Mouse (Mus musculus) left cerebral cortex, postnatal 10 days (tissue): ENCODE measurements around the gene Fndc3b. TPM values are rescaled to one million over a fixed set of nuclear protein-coding genes. Genes with fewer than 3 reads are reported as not detected.
"Not testable (repeated sequence)": the region's sequence is repeated elsewhere in the genome, so short reads cannot be mapped to it uniquely, and the experiment has no call there.

Experiments
- DNase-seq, 2 experiments: peaks; one replicate each; pipeline ENCODE4 v3.0.0; 2021 to 2022; ENCODE audit warnings: low spot score in 2 of 2, mixed read lengths in 1 of 2; ENCODE audit errors: extremely low spot score in 1 of 2
- intact Hi-C: fragments of 180-260 bp; cut with DNase I; formaldehyde crosslinking; loops from one replicate; pipeline ENCODE4 v1.15.1; 2025
- total RNA-seq, 2 experiments: library from RNA; stranded (reverse); gene quantifications; 2 replicates each; pipeline ENCODE4 v1.2.3; 2021

Gene Fndc3b
- total RNA-seq, 2 experiments from 2014 or later: 22.9 to 25.7 TPM

DNA sequence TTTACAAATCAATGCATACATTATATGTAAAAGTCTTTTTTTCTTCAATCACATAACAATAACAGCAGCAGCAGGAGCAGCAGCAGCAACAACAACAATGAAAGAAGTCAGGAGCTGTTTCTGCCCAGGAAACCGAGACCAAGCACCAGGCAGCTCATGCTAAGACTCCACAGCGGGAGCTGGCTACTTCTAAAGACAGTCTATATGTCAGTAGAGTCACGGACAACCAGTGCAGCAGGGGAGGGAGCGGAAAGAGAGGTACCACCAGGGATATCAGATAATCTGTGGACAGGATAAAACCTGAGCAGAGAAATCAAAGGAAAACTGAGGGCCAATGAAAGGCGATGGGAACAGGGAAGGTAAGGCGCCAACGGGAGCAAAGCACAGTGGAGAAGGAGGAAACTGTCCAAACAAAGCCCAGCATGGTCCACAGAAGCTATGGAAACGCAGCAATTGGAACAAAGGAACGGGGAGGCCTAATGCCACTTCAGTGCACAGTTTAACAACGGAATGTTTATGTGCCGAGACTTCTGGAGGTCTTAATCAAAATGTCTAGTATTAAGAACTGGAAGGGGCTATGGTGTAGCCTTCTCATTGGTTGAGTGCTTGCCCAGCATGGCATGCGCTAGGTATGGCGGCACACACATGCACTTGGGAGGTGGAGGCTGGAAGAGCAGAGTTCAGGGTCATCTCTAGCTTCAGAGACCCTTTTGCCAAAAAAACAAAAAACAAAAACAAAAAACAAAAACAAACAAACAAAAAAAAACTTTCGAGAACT, 215.6 kb downstream of the Fndc3b start:
- DNase-seq: no peak
- intact Hi-C loops: no loop called here

- no peak for DNase-seq
- intact Hi-C loops: no loop called here
These were observed 216.4 kb downstream of the Fndc3b start for GRCm38 (mm10) chr3:27494698-27495097.

GRCm38 (mm10) chr3:27494066-27494465, 217.0 kb downstream of the Fndc3b start:
- DNase-seq: no peak
- intact Hi-C loops: no loop called here

DNA sequence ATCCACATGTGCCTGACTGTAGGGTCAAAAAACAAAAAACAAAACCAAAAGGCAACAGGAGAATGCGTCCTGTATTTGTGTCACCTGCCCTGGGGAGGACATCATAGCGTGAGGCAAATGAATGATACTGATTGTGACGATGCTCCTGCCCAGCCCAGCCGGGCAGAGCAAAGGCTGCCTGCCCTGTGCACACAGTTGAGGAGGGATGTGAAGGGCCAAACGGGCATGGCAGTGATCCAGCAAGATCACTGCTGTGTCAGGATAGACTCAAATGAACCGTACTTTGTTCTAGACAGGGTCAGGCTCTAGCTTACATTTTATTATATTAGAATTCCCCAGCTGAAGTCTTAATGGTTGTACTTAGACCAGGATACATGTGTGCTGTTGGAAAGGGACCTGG, 219.3 kb downstream of the Fndc3b start:
- intact Hi-C loops: no loop called here
- DNase-seq: no peak

- DNase-seq: no peak
- intact Hi-C loops: no loop called here
These were observed 219.7 kb downstream of the Fndc3b start for GRCm38 (mm10) chr3:27491367-27491766.

DNA sequence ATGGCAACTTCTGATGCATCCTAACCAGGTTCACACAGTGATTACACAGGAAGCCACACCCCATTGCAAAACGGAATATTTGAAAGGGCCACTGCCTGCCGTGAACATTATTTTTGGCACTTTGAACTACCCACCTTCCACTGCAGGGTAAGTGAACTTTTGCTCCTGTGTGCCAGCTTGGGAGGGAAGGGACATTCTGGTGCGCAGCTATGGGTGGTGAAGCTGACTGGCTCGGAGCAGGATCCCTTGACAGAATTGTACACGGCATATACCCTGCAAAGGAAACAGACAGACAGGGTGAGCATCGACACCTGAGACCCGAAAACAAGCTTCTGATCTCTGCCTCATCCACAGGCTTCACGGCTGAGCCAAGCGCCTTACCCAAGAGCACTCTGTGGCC, 220.2 kb downstream of the Fndc3b start:
- DNase-seq: no peak
- intact Hi-C loops: no loop called here

GRCm38 (mm10) chr3:27489550-27489949, 221.6 kb downstream of the Fndc3b start:
- intact Hi-C loops: no loop called here

DNA sequence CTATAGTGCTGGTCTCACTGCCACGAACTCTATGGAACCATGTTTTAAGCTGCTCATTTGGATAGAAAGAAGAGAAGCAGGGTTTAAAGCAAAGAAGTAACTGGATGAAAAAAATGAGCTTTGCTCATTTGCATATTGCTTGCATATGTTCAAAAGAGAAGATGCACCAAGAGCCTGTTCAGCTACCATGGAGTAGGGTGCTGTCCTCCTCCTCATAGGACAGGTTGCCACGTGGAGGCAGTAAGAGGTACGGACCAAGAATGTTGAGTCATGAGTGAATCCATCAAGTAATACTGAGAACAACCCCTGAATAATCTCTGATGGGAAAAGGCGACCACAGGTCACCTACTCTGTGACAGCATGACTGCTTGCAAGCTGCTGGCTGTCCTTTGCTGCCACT, 226.0 kb downstream of the Fndc3b start:
- no peak for DNase-seq
- intact Hi-C loops: no loop called here

More at GRCm38 (mm10) chr3:27489550-27489949, 221.6 kb downstream of the Fndc3b start:
- no peak for DNase-seq

DNA sequence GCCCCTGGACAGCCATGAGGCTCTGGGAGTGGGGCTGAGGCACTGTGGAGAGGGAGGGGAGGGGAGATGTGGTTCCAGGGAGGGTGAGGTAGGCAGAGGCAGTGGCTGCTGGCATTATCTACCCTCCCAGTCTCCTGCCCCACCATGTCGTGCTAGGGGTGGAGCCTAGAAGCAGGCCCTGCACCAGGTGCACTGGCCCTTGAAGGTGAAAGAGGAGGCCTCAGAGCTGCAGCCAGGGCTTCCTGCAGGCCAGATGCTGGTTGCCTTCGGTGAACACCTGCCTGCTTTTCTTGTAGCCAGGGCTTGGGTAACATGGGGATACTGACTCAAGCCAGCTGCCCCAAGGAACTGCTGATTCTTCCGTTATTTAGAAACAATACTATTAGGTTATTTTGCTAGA, 226.4 kb downstream of the Fndc3b start:
- intact Hi-C loops: no loop called here

DNA sequence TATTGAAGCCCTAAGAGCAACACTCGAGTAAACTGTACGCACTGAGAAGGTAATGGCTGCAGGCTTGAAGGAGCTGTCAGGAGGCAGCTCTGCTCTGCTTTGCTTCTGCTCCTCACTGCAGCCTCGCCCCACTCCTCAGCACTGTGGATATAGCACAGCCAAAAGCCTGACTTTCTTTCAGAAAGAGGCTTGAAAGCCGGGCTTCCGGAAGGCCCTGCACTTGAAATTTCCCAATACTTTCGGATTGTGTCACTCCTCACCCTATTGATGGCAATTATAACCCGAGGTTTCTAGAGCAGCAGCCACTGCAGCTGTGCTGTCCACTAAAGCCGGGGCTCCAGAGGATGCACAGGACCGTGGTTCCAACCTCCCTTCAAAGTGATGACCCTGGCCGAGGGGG, 227.3 kb downstream of the Fndc3b start:
- intact Hi-C loops: no loop called here
- DNase-seq: no peak

More for the DNA sequence above, 226.4 kb downstream of the Fndc3b start:
- no peak for DNase-seq

- DNase-seq: no peak
- intact Hi-C loops: no loop called here
These were observed 227.8 kb downstream of the Fndc3b start for GRCm38 (mm10) chr3:27483321-27483720.

GRCm38 (mm10) chr3:27481738-27482137, 229.4 kb downstream of the Fndc3b start:
- intact Hi-C loops: no loop called here
- DNase-seq: no peak

DNA sequence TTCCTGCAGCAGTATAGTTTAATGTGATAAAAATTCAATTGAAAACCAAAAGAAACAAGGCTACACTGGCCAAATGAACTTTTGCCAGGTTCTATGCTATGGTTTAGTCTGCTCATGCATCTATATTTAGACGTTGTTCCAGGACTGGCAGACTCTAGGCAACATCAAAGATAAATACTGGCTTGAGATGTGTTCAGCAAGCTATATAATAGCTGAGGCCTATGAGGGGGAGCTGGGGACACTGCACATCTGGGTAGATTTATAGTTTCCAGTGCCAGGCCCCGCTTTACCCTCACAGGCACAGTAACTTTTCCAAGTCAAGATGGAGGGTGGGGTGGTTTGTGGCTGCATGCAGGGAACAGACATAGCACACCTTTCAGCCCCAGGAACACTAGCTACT, 231.7 kb downstream of the Fndc3b start:
- no peak for DNase-seq
- intact Hi-C loops: loop anchor here (5.0 to 10.0 kb wide), 3 partner anchors 215 to 628 kb away; no protein-coding TSS in a partner anchor

GRCm38 (mm10) chr3:27478563-27479156, 232.4 kb downstream of the Fndc3b start:
- peak in 1 of 2 experiments; percentile 58 for DNase-seq
- intact Hi-C loops: loop anchor here (5.0 to 10.0 kb wide), 3 partner anchors 216 to 629 kb away; no protein-coding TSS in a partner anchor

- intact Hi-C loops: loop anchor here (5.0 to 10.0 kb wide), 3 partner anchors 217 to 630 kb away; no protein-coding TSS in a partner anchor
- DNase-seq: not testable (repeated sequence)
These were observed 233.4 kb downstream of the Fndc3b start for GRCm38 (mm10) chr3:27477749-27478148.

DNA sequence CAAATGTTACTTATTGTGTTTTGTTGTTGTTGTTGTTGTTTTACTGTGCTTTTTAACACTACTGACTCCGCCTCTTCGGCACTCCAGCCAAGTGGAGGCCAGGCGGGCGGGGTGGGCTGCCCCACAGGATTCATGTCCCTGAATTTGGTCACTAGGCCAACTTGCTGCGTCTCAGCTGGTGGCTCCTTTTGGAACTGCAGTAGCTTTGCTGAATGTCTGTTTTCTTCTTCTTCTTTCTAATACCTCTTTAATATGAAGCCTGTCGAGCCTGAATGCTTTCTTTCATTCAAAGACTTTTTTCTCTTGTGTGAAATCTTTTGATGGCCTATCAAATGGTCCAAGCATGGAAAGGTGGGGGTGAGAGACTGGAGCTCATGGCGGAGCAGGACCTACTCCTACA, 235.2 kb downstream of the Fndc3b start:
- no peak for DNase-seq
- intact Hi-C loops: loop anchor here (5.0 to 10.0 kb wide), 3 partner anchors 219 to 631 kb away; no protein-coding TSS in a partner anchor

- intact Hi-C loops: loop anchor here (10.0 kb wide), 2 partner anchors 221 to 391 kb away; no protein-coding TSS in a partner anchor
- no peak for DNase-seq
These were observed 237.1 kb downstream of the Fndc3b start for GRCm38 (mm10) chr3:27473801-27474599.

DNA sequence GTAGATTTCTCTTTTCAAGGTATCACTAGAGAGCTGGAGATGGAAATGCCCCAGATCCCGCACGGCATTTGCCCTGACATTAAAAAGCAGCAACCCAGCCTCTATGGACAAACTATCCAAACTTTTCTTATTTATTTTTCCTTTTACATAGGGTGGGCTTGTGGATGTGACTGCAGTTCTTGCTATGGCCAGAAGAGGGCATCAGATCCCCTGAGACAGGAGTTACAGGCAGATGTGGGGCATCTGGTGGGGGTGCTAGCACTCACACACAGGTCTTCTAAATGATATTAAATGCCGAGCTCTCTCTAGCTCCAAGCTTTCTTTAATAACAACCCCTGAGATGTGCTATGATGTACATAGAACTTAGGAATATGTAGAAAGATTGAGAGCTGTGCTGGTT, 238.3 kb downstream of the Fndc3b start:
- intact Hi-C loops: loop anchor here (10.0 kb wide), 2 partner anchors 222 to 392 kb away; no protein-coding TSS in a partner anchor
- DNase-seq: no peak

GRCm38 (mm10) chr3:27470781-27471180, 240.3 kb downstream of the Fndc3b start:
- DNase-seq: no peak
- intact Hi-C loops: loop anchor here (10.0 kb wide), 2 partner anchors 224 to 394 kb away; no protein-coding TSS in a partner anchor
